Mouse (Mus musculus) G1E (cell line): ENCODE measurements at regions not wholly inside any gene's neighbourhood (a gene's known extent, or its start where the extent isn't known, plus 50 kb on each side); places are given as distances from the start of the nearest gene placed in this dataset.

ENCODE experiments used
- ATAC-seq: 2 replicates; pipeline ENCODE4 v1.8.0; 2016; ENCODE audit warnings: mild to moderate bottlenecking; ENCODE audit not compliant: insufficient number of reproducible peaks, poor library complexity, low FRiP score, severe bottlenecking; ENCODE audit errors: extremely low read depth
- DNase-seq: peaks from one replicate; pipeline ENCODE4 v3.0.0; 2012; ENCODE audit warnings: low spot score
- H3K27me3 ChIP-seq: 2 replicates; pipeline ENCODE4 v1.6.1; 2012; ENCODE audit warnings: mild to moderate bottlenecking, low read length, inconsistent platforms; ENCODE audit not compliant: insufficient read depth
- H3K36me3 ChIP-seq: replicated peaks from 2 replicates; pipeline ENCODE3; 2012; ENCODE audit warnings: mild to moderate bottlenecking, inconsistent platforms
- H3K4me1 ChIP-seq: 2 replicates; pipeline ENCODE4 v1.6.1; 2012; ENCODE audit warnings: low read depth, low read length, inconsistent platforms, mixed read lengths; ENCODE audit not compliant: insufficient read depth
- H3K4me3 ChIP-seq: 2 replicates; pipeline ENCODE4 v1.5.1; 2012; ENCODE audit warnings: low read depth, mild to moderate bottlenecking, inconsistent platforms, low read length, moderate library complexity, mixed read lengths
- H3K9me3 ChIP-seq: replicated peaks from 2 replicates; pipeline ENCODE4 v1.6.1; 2012; ENCODE audit warnings: inconsistent platforms
- CTCF ChIP-seq: IDR thresholded peaks from 2 replicates; pipeline ENCODE4 v1.5.1; 2012; ENCODE audit warnings: low read depth, low read length, inconsistent platforms, mixed read lengths
- GATA1 ChIP-seq: IDR thresholded peaks from 2 replicates; pipeline ENCODE4 v1.6.1; 2012; ENCODE audit warnings: borderline replicate concordance, low read length, inconsistent platforms, mixed read lengths
- GATA2 ChIP-seq: IDR thresholded peaks from 2 replicates; pipeline ENCODE4 v1.6.1; 2012; ENCODE audit warnings: low read depth, low read length, inconsistent platforms, borderline replicate concordance
- POLR2AphosphoS5 ChIP-seq: IDR thresholded peaks from 2 replicates; pipeline ENCODE4 v1.6.1; 2012; ENCODE audit warnings: low read depth, low read length, inconsistent platforms; ENCODE audit not compliant: insufficient replicate concordance
- TAL1 ChIP-seq: conservative IDR thresholded peaks from 2 replicates; pipeline ENCODE4 v1.6.1; 2012; ENCODE audit warnings: low read depth, low read length, inconsistent platforms, mixed read lengths

DNA sequence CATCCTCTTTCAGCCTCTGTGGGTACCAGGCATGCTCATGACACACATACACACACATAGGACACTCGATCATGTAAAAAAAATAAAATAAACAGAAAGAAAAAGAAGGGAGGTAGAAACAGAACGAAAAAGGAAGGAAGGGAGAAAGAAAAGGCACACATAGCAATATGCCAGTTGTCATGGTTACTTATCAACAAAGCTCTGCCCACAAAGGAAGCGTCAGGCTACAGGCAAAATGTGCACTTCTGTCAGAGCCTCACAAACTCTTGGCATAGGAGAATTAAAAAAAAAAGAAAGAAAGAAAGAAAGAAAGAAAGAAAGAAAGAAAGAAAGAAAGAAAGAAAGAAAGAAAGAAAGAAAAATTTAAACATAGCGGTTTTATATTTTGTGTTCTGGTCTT, 56.9 kb upstream of the Sox2 start:
- Histone ChIP-seq H3K4me1 (no peaks in the 10 kb centered on the region), H3K9me3 (peaks cover 18% of the 10 kb centered on the region), H3K27me3 (no peaks in the 10 kb centered on the region), H3K4me3 (no peak overlapping the region), H3K36me3 (no peaks in the 10 kb centered on the region)
- ATAC-seq (no peak), DNase-seq (no peak)
- TF ChIP-seq CTCF (no peak), POLR2AphosphoS5 (no peak), GATA1 (no peak), GATA2 (no peak), TAL1 (no peak)

- no peaks in the 10 kb centered on the region for H3K4me1 ChIP-seq
- no peaks in the 10 kb centered on the region for H3K36me3 ChIP-seq
- no peak for ATAC-seq
- no peak for DNase-seq
- peaks cover 36% of the 10 kb centered on the region for H3K9me3 ChIP-seq
- H3K4me3 ChIP-seq = no peak overlapping the region
- TF ChIP-seq GATA2 (no peak), TAL1 (no peak), CTCF (no peak), GATA1 (no peak), POLR2AphosphoS5 (no peak)
- H3K27me3 ChIP-seq = no peaks in the 10 kb centered on the region
Measured at GRCm38 (mm10) chr3:34577896-34578530, 72.2 kb upstream of the Sox2 start.

DNA sequence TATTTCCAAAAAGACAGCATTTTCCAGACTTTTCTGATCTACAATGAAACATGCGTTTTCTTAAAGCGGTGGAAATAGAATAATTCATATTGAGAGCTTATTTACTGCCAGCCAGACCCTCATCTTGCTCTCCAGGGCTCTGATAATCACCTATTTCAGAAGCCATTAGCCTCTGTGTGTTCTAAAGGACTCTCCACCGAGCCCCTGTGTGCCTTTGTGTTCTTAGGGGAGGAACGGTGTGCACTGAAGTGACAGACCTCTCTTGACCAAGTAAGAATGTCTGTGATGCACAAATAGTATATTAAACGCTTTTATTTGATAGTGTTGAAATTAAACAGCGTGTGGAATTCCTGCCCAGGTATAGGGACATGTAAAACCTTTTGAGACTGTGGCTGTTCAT, 73.1 kb upstream of the Sox2 start:
- TF ChIP-seq TAL1 = no peak
- no peak for TF ChIP-seq GATA2
- no peak for TF ChIP-seq POLR2AphosphoS5
- no peak for TF ChIP-seq GATA1
- no peak for TF ChIP-seq CTCF
- Histone ChIP-seq H3K36me3 (no peaks in the 10 kb centered on the region), H3K27me3 (no peaks in the 10 kb centered on the region), H3K9me3 (peaks cover 38% of the 10 kb centered on the region), H3K4me3 (no peak overlapping the region), H3K4me1 (no peaks in the 10 kb centered on the region)
- no peak for DNase-seq
- no peak for ATAC-seq

DNA sequence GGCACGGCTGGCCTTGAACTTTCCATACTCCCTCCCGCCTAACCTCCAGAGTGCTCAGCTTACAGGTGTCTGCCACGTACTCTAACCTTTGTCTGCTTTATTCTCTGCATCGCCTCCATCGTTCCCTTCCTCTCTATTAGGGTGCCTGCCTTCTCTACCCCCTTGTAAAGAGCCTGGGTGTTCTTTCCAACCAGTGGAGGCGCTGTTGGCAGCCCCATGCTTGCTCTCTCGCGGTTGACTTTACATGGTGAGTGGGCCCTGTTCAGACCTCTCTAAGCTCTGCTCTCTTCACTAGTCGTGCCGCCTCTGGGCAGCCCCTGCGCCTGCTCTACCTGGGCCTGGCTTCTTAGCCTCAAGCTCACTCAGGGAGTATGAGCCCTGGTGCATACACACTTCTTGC, 74.0 kb upstream of the Sox2 start:
- Histone ChIP-seq H3K36me3 (no peaks in the 10 kb centered on the region), H3K27me3 (no peaks in the 10 kb centered on the region), H3K4me1 (no peaks in the 10 kb centered on the region), H3K9me3 (peaks cover 38% of the 10 kb centered on the region), H3K4me3 (no peak overlapping the region)
- no peak for ATAC-seq
- TF ChIP-seq GATA2 = no peak
- no peak for TF ChIP-seq CTCF
- TF ChIP-seq GATA1 = no peak
- TF ChIP-seq TAL1 = no peak
- no peak for TF ChIP-seq POLR2AphosphoS5
- DNase-seq = no peak

DNA sequence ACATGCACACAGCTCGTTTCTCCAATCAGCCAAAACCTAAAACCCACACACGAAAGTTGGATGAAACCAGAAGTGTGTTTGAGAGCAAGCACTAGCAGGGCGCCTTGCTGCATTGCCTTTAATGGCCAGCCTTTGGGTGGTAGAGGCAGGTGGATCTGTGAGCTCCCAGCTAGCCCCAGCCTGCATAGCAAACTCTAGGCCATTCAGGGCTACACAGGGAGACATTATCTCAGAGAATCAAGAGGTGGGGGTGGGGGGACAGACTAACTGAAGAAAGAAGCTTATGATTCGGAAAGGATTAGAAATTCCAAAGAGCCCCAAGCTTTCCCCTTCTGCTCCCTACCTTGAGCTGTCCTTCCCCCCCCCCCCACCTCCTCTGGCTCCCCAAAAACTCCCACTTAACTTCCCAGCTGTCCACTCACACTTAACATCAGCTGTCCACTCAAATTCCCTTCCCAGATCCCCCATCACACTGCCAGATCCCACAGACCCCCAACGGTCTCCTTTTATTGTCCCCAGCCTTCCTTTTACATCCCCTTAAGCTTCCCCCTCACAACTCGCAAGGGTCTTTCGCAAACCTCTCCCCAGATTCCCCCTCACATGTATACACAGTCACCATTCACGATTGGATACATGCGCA, 75.4 kb upstream of the Sox2 start:
- no peaks in the 10 kb centered on the region for H3K27me3 ChIP-seq
- DNase-seq (no peak), ATAC-seq (no peak)
- H3K36me3 ChIP-seq = no peaks in the 10 kb centered on the region
- no peaks in the 10 kb centered on the region for H3K4me1 ChIP-seq
- peaks cover 34% of the 10 kb centered on the region for H3K9me3 ChIP-seq
- no peak for TF ChIP-seq TAL1
- no peak for TF ChIP-seq CTCF
- no peak for TF ChIP-seq GATA2
- no peak for TF ChIP-seq GATA1
- TF ChIP-seq POLR2AphosphoS5 = no peak
- no peak overlapping the region for H3K4me3 ChIP-seq

- Histone ChIP-seq H3K4me1 (no peaks in the 10 kb centered on the region), H3K4me3 (no peak overlapping the region), H3K36me3 (no peaks in the 10 kb centered on the region), H3K9me3 (peaks cover 34% of the 10 kb centered on the region), H3K27me3 (no peaks in the 10 kb centered on the region)
- TF ChIP-seq GATA1 = no peak
- no peak for TF ChIP-seq GATA2
- no peak for TF ChIP-seq TAL1
- TF ChIP-seq POLR2AphosphoS5 = no peak
- no peak for TF ChIP-seq CTCF
- DNase-seq = no peak
- no peak for ATAC-seq
Measured at GRCm38 (mm10) chr3:34573312-34573711, 76.9 kb upstream of the Sox2 start.

DNA sequence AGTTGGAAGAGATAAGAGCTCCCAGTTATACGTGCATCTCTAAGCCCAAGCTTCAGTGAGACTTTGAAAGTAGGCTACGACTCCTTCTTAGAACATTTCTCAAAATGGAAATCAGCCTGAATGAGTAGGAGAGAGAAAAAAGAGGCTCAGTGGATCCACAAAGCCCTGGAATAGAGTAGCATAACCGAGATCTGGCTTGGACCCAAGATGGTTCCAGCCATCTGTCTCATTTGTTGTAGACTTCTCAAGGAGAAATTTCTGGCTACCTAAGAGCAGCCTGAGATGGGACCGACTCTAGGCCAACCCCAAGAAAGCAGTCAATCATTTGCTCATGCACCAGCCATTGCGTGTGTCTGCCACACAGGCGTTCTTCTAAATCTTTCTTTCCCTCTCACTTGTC, 78.1 kb upstream of the Sox2 start:
- Histone ChIP-seq H3K4me3 (no peak overlapping the region), H3K4me1 (no peaks in the 10 kb centered on the region), H3K36me3 (no peaks in the 10 kb centered on the region), H3K27me3 (no peaks in the 10 kb centered on the region), H3K9me3 (peaks cover 37% of the 10 kb centered on the region)
- no peak for ATAC-seq
- DNase-seq = no peak
- TF ChIP-seq GATA1 (no peak), POLR2AphosphoS5 (no peak), TAL1 (no peak), GATA2 (no peak), CTCF (no peak)
